Mouse (Mus musculus): ENCODE results near the gene Rangrf. TPM values are rescaled to one million over a fixed set of nuclear protein-coding genes. Genes with fewer than 3 reads are reported as not detected.
"Not testable (repeated sequence)": the region's sequence is repeated elsewhere in the genome, so short reads cannot be mapped to it uniquely, and the experiment has no call there.

Rangrf gene
- polyA plus RNA-seq, 1 experiment from 2014 or later, result 84.4 TPM

- ATAC-seq (ENCODE audit: insufficient number of reproducible peaks, low FRiP score, low TSS enrichment, low read depth), result peak; percentile 89
Measured at GRCm38 (mm10) chr11:68973250-68974058, 1.5 kb downstream of the Rangrf start.

GRCm38 (mm10) chr11:68970232-68970631, 4.8 kb downstream of the Rangrf start:
- DNase-seq (ENCODE audit: low spot score) (no peak), ATAC-seq (ENCODE audit: insufficient number of reproducible peaks, low FRiP score, low TSS enrichment, low read depth) (no peak)
- Histone ChIP-seq H3K4me3 (ENCODE audit: low read depth, low read length) (no peak overlapping the region), H3K27ac (replicated peaks; ENCODE audit: low read depth, low read length) (no peak overlapping the region), H3K36me3 (ENCODE audit: control insufficient read depth, insufficient read depth, low read length) (no peaks in the 10 kb centered on the region), H3K27me3 (ENCODE audit: control insufficient read depth, insufficient read depth, low read length) (no peaks in the 10 kb centered on the region), H3K4me1 (ENCODE audit: control insufficient read depth, insufficient read depth, low read length) (peaks cover 8% of the 10 kb centered on the region; the same call in 1 of the 2 replicates), H3K9me3 (ENCODE audit: control insufficient read depth, low read length) (no peaks in the 10 kb centered on the region), H3K9ac (ENCODE audit: low read length) (no peak overlapping the region), H3K4me2 (ENCODE audit: low read depth, severe bottlenecking) (no peak overlapping the region)
- WGBS, result 84% methylated on average over 4 of the region's 4 CpGs

More at GRCm38 (mm10) chr11:68973250-68974058, 1.5 kb downstream of the Rangrf start:
- not testable (repeated sequence) for H3K27me3 ChIP-seq (ENCODE audit: control insufficient read depth, insufficient read depth, low read length); H3K36me3 ChIP-seq (ENCODE audit: control insufficient read depth, insufficient read depth, low read length); H3K4me1 ChIP-seq (ENCODE audit: control insufficient read depth, insufficient read depth, low read length); H3K27ac ChIP-seq (replicated peaks; ENCODE audit: low read depth, low read length); H3K9me3 ChIP-seq (ENCODE audit: control insufficient read depth, low read length); H3K9ac ChIP-seq (ENCODE audit: low read length)
- DNase-seq (ENCODE audit: low spot score), result peak; percentile 92
- peak overlapping the region; percentile 41 for H3K4me3 ChIP-seq (ENCODE audit: low read depth, low read length)
- under 1% methylated on average over 37 of the region's 38 CpGs for WGBS
- peak overlapping the region; percentile 62 for H3K4me2 ChIP-seq (ENCODE audit: low read depth, severe bottlenecking)

DNA sequence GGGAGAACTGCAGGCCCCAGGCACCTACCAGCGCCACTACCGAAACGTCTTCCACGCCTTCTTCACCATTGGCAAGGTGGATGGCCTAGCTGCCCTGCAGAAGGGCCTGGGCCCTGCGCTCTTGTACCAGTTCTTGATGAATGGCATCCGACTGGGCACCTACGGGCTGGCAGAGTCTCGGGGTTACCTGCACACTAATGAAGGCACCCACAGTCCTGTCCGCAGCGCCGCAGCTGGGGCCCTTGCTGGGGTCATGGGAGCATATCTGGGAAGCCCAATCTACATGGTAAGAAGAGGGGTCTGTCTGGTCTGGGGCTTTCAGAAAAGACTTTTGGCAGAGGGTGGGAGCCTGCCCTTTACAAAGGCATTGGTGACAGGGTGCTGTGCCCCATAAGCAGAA, 6.2 kb downstream of the Rangrf start:
- no peak overlapping the region for H3K9ac ChIP-seq (ENCODE audit: low read length)
- no peaks in the 10 kb centered on the region for H3K9me3 ChIP-seq (ENCODE audit: control insufficient read depth, low read length)
- peaks cover 8% of the 10 kb centered on the region; the same call in 1 of the 2 replicates for H3K4me1 ChIP-seq (ENCODE audit: control insufficient read depth, insufficient read depth, low read length)
- 86% methylated on average over 11 of the region's 11 CpGs for WGBS
- H3K27me3 ChIP-seq (ENCODE audit: control insufficient read depth, insufficient read depth, low read length), result no peaks in the 10 kb centered on the region
- peak overlapping the region; percentile 81; the same call in 1 of the 2 replicates for H3K4me2 ChIP-seq (ENCODE audit: low read depth, severe bottlenecking)
- ATAC-seq (ENCODE audit: insufficient number of reproducible peaks, low FRiP score, low TSS enrichment, low read depth), result no peak
- H3K36me3 ChIP-seq (ENCODE audit: control insufficient read depth, insufficient read depth, low read length), result no peaks in the 10 kb centered on the region
- H3K4me3 ChIP-seq (ENCODE audit: low read depth, low read length), result no peak overlapping the region
- no peak overlapping the region for H3K27ac ChIP-seq (replicated peaks; ENCODE audit: low read depth, low read length)
- no peak for DNase-seq (ENCODE audit: low spot score)

- peak; percentile 95 for ATAC-seq (ENCODE audit: insufficient number of reproducible peaks, low FRiP score, low TSS enrichment, low read depth)
- Histone ChIP-seq H3K4me3 (ENCODE audit: low read depth, low read length) (peak within 1 kb of the TSS; percentile 40), H3K9ac (ENCODE audit: low read length) (peak within 1 kb of the TSS; percentile 27), H3K27ac (replicated peaks; ENCODE audit: low read depth, low read length) (no peak within 1 kb of the TSS), H3K27me3 (ENCODE audit: control insufficient read depth, insufficient read depth, low read length) (no peaks in the 10 kb centered on the region), H3K4me1 (ENCODE audit: control insufficient read depth, insufficient read depth, low read length) (peaks cover 4% of the 10 kb centered on the region; the same call in 1 of the 2 replicates), H3K4me2 (ENCODE audit: low read depth, severe bottlenecking) (peak within 1 kb of the TSS; percentile 81), H3K36me3 (ENCODE audit: control insufficient read depth, insufficient read depth, low read length) (no peaks in the 10 kb centered on the region), H3K9me3 (ENCODE audit: control insufficient read depth, low read length) (no peaks in the 10 kb centered on the region)
- under 1% methylated on average over 50 of the region's 50 CpGs for WGBS
- DNase-seq (ENCODE audit: low spot score), result peak; percentile 90
Measured at GRCm38 (mm10) chr11:68967337-68968282, 7.4 kb downstream of the Rangrf start, which contains the start of gene Slc25a35. Gene Slc25a35 (plus strand): TSS chr11:68968131.

- Histone ChIP-seq H3K4me1 (ENCODE audit: control insufficient read depth, insufficient read depth, low read length) (0 out of 2 replicates have a peak, but pooled peaks cover 3% of the 10 kb centered on the region), H3K9me3 (ENCODE audit: control insufficient read depth, low read length) (no peaks in the 10 kb centered on the region), H3K27ac (replicated peaks; ENCODE audit: low read depth, low read length) (no peak overlapping the region), H3K9ac (ENCODE audit: low read length) (no peak overlapping the region), H3K4me3 (ENCODE audit: low read depth, low read length) (no peak overlapping the region), H3K27me3 (ENCODE audit: control insufficient read depth, insufficient read depth, low read length) (no peaks in the 10 kb centered on the region), H3K4me2 (ENCODE audit: low read depth, severe bottlenecking) (no peak overlapping the region), H3K36me3 (ENCODE audit: control insufficient read depth, insufficient read depth, low read length) (no peaks in the 10 kb centered on the region)
- DNase-seq (ENCODE audit: low spot score), result no peak
- 54% methylated on average over 1 of the region's 1 CpGs for WGBS
- ATAC-seq (ENCODE audit: insufficient number of reproducible peaks, low FRiP score, low TSS enrichment, low read depth), result no peak
Measured at GRCm38 (mm10) chr11:68966554-68966953, 8.4 kb downstream of the Rangrf start.

GRCm38 (mm10) chr11:68965845-68966244, 9.1 kb downstream of the Rangrf start:
- H3K4me3 ChIP-seq (ENCODE audit: low read depth, low read length), result no peak overlapping the region
- H3K36me3 ChIP-seq (ENCODE audit: control insufficient read depth, insufficient read depth, low read length), result no peaks in the 10 kb centered on the region
- H3K9ac ChIP-seq (ENCODE audit: low read length), result no peak overlapping the region
- H3K27ac ChIP-seq (replicated peaks; ENCODE audit: low read depth, low read length), result no peak overlapping the region
- 0 out of 2 replicates have a peak, but pooled peaks cover 3% of the 10 kb centered on the region for H3K4me1 ChIP-seq (ENCODE audit: control insufficient read depth, insufficient read depth, low read length)
- H3K9me3 ChIP-seq (ENCODE audit: control insufficient read depth, low read length), result no peaks in the 10 kb centered on the region
- ATAC-seq (ENCODE audit: insufficient number of reproducible peaks, low FRiP score, low TSS enrichment, low read depth) (no peak), DNase-seq (ENCODE audit: low spot score) (peak; percentile 73)
- H3K4me2 ChIP-seq (ENCODE audit: low read depth, severe bottlenecking), result no peak overlapping the region
- 30% methylated on average over 3 of the region's 3 CpGs for WGBS
- H3K27me3 ChIP-seq (ENCODE audit: control insufficient read depth, insufficient read depth, low read length), result no peaks in the 10 kb centered on the region

- ATAC-seq (ENCODE audit: insufficient number of reproducible peaks, low FRiP score, low TSS enrichment, low read depth), result no peak
- DNase-seq (ENCODE audit: low spot score), result no peak
- H3K4me2 ChIP-seq (ENCODE audit: low read depth, severe bottlenecking), result no peak overlapping the region
- H3K9me3 ChIP-seq (ENCODE audit: control insufficient read depth, low read length), result no peaks in the 10 kb centered on the region
- no peak overlapping the region for H3K9ac ChIP-seq (ENCODE audit: low read length)
- no peaks in the 10 kb centered on the region for H3K36me3 ChIP-seq (ENCODE audit: control insufficient read depth, insufficient read depth, low read length)
- H3K4me1 ChIP-seq (ENCODE audit: control insufficient read depth, insufficient read depth, low read length), result 0 out of 2 replicates have a peak, but pooled peaks cover 3% of the 10 kb centered on the region
- H3K27ac ChIP-seq (replicated peaks; ENCODE audit: low read depth, low read length), result no peak overlapping the region
- no peak overlapping the region for H3K4me3 ChIP-seq (ENCODE audit: low read depth, low read length)
- H3K27me3 ChIP-seq (ENCODE audit: control insufficient read depth, insufficient read depth, low read length), result no peaks in the 10 kb centered on the region
Measured at GRCm38 (mm10) chr11:68965050-68965449, 9.9 kb downstream of the Rangrf start.

DNA sequence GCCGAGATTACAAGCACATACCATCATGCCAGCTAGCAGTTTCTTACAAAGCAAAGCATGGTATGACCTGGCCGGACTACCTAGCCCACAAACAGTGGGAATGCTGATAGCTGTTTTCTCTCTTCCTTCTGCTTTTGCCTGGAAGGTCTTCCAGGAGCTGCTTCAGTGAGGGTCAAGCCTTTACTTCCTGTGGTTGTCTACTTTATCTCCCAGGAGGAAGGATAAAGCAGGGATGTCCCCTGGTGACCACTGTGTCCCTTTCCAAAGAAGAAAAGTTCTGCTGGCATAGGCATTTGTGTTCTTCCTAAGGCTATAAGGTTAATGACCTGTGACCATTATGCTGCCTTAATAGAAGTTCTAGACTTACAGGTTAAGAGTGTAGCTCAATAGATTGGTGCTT, 11.6 kb downstream of the Rangrf start:
- 91% methylated on average over 2 of the region's 2 CpGs for WGBS
- no peak overlapping the region for H3K27ac ChIP-seq (replicated peaks; ENCODE audit: low read depth, low read length)
- H3K27me3 ChIP-seq (ENCODE audit: control insufficient read depth, insufficient read depth, low read length), result no peaks in the 10 kb centered on the region
- ATAC-seq (ENCODE audit: insufficient number of reproducible peaks, low FRiP score, low TSS enrichment, low read depth) (no peak), DNase-seq (ENCODE audit: low spot score) (no peak)
- no peak overlapping the region for H3K4me3 ChIP-seq (ENCODE audit: low read depth, low read length)
- 0 out of 2 replicates have a peak, but pooled peaks cover 3% of the 10 kb centered on the region for H3K4me1 ChIP-seq (ENCODE audit: control insufficient read depth, insufficient read depth, low read length)
- H3K9ac ChIP-seq (ENCODE audit: low read length), result no peak overlapping the region
- H3K4me2 ChIP-seq (ENCODE audit: low read depth, severe bottlenecking), result no peak overlapping the region
- no peaks in the 10 kb centered on the region for H3K36me3 ChIP-seq (ENCODE audit: control insufficient read depth, insufficient read depth, low read length)
- H3K9me3 ChIP-seq (ENCODE audit: control insufficient read depth, low read length), result no peaks in the 10 kb centered on the region

Measured in limb, embryonic 11.5 days (tissue).